Mouse (Mus musculus) megakaryocyte, embryonic 14.5 days (primary cell): Measurements from ENCODE around the gene Dmp1.

Experiments used
- FLI1 ChIP-seq: IDR thresholded peaks from 2 replicates; pipeline ENCODE4 v1.6.1; 2012; ENCODE audit warnings: low read length, inconsistent platforms, mixed read lengths
- GATA1 ChIP-seq: IDR thresholded peaks from 3 replicates; pipeline ENCODE4 v1.6.1; 2012; ENCODE audit warnings: mixed read lengths, low read length, inconsistent platforms, borderline replicate concordance

DNA sequence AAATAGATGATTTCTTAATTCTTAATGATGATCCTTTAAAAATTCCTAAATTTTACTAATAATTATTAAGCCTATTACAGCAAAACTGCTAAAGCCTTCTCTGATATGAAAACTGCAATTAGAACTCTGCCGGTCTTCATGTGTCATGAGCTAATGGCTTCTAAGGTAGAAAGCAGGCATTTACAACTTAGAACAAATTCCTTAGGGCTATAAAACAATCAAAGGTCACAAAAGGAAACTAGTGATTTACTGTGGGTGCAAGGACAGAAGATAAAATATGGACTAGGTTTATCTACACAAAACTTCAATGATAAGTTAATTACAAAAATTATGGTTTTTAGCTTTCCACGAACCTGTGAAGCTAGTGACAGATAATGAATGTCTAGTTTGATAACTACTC is 41.8 kb downstream of the Dmp1 start:
- TF ChIP-seq GATA1 (no peak), FLI1 (no peak)
